Mouse (Mus musculus): ENCODE data around the gene Irgq.

GRCm38 (mm10) chr7:24587330-24588105, 57.0 kb downstream of the Irgq start, which contains the start of the genes Ethe1 and Zfp575:
- TF ChIP-seq CTCF (IDR thresholded peaks at IDR 0.05; ENCODE audit: insufficient read depth, low read length) = no peak
- TF ChIP-seq POLR2A (IDR thresholded peaks at IDR 0.05; ENCODE audit: borderline replicate concordance, extremely low read depth, low read depth, low read length) = peak; percentile 15; the same call in 1 of the 2 replicates
